Mouse (Mus musculus) left cerebral cortex, adult 2 months (tissue): ENCODE results near the gene Abcc8. TPM values are rescaled to one million over a fixed set of nuclear protein-coding genes. Genes with fewer than 3 reads are reported as not detected.

Experiments
- DNase-seq, 2 experiments: peaks; one replicate each; pipeline ENCODE4 v3.0.0; 2021 to 2022; ENCODE audit warnings: low spot score in 2 of 2, mixed read lengths in 1 of 2; ENCODE audit errors: extremely low spot score in 1 of 2
- H3K27ac ChIP-seq: fragments of 200-600 bp; 2 replicates; pipeline ENCODE4 v1.8.1; 2022
- H3K4me3 ChIP-seq: fragments of 200-600 bp; 2 replicates; pipeline ENCODE4 v1.8.1; 2022
- CTCF ChIP-seq: fragments of 200-600 bp; IDR thresholded peaks from 2 replicates; pipeline ENCODE4 v1.8.1; 2022; ENCODE audit warnings: antibody characterized with exemption, mild to moderate bottlenecking, moderate library complexity
- intact Hi-C: fragments of 180-260 bp; cut with DNase I; formaldehyde crosslinking; loops from one replicate; pipeline ENCODE4 v1.15.1; 2025
- long read RNA-seq, 2 experiments: library from polyadenylated mRNA; stranded (forward); transcript quantifications; one replicate each; pipeline ENCODE4 v2.0.0; 2021; ENCODE audit warnings: borderline mapping rate in 2 of 2
- total RNA-seq, 2 experiments: library from RNA; stranded (reverse); gene quantifications; 2 replicates each; pipeline ENCODE4 v1.2.3; 2021

The Abcc8 gene
- total RNA-seq = 10 to 100 TPM; 38.6 to 43.8 TPM
- long read RNA-seq, experiment 1, full-length matches to known transcripts = 1 of 46 reads
- long read RNA-seq, experiment 1, partial matches to known transcripts = 7 of 46 reads
- long read RNA-seq, experiment 1, other reads (novel, unspliced or antisense) = 38 of 46 reads
- long read RNA-seq, experiment 2, full-length matches to known transcripts = 3 of 46 reads
- long read RNA-seq, experiment 2, partial matches to known transcripts = 6 of 46 reads
- long read RNA-seq, experiment 2, other reads (novel, unspliced or antisense) = 37 of 46 reads

- Histone ChIP-seq H3K4me3 (peak within 1 kb of the TSS; percentile 59), H3K27ac (peak within 1 kb of the TSS; percentile 78)
- TF ChIP-seq CTCF = no peak
- intact Hi-C loops = loop anchor here (1.0 kb wide), 1 partner anchor 79 kb away; the partner anchor contains the start of gene Kcnj11
- peak; percentile 47 to 58 for DNase-seq
Measured at GRCm38 (mm10) chr7:46179431-46180275, at the start of gene Abcc8. Abcc8 (minus strand) TSS chr7:46180033.

DNA sequence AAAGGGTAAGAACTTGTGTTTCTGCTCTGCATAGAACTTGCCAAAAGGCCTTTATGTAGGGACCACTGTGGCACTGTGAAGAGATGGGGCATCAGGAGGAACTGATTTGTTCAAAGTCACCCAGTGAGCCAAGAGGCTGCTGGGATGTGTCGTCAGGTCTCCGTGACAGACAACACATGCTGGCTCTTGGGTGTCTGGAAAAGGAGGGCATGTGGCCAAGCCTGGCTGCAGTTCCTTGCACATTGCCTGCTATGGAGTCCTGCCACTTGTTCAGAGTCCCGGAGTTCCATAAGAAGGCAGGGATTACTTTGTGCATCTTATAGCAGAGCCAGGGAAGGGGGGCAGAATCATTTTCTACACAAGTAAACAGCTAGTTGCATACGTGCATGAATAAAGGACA, 47.1 kb upstream of the Abcc8 start:
- no peak for TF ChIP-seq CTCF
- H3K4me3 ChIP-seq = no peak overlapping the region
- intact Hi-C loops = loop anchor here (1.0 kb wide), 1 partner anchor 131 kb away; no protein-coding TSS in a partner anchor
- no peak for DNase-seq
- H3K27ac ChIP-seq = no peak overlapping the region

DNA sequence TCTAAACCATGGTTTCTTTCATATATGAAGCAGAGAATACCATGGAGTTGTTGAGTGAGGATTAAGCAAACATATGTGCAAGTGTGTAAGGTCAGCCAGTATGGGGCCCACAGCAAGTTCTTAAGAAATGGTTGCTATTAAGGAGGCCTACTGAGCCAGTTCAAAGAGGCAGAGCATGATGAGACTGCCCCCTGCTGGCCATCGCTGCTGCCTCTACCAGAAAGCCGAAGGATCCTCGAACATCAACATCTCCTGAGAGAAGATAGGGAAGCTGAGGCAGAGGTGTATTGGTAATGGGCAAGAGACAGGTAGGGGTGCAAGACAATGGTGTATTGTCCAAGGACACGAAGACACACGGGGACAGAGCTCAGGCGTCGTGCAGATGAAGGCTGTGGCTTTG, 46.4 kb upstream of the Abcc8 start:
- Histone ChIP-seq H3K27ac (no peak overlapping the region), H3K4me3 (no peak overlapping the region)
- TF ChIP-seq CTCF = peak; percentile 79
- peak; percentile 46 to 72 for DNase-seq
- intact Hi-C loops = loop anchor here (1.0 kb wide), 1 partner anchor 130 kb away; no protein-coding TSS in a partner anchor

DNA sequence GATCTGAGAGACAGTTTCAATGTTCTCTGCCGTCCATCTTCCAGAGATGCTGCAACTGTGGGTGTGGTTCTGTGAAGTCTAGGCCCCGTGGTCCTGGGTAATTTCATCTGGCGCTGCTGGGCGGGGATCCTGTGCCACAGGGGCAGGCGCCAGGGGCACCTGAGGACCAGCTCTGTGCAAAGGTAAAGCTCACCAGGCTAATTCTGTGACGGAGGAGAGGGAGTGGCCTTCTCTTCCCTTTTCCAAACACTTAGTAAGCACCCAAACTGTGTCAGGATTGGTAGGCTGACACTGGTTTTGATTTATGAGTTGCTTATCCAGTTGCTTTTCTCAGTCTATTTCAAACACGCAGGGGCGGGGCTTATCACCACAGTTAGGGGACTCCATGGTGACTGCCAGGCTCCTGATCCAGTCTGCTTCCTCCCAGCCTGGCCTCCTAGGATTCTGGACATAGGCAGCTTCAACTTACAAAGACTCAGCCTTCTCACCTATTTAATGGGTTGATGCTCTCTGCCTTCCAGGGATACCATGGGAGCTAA, 40.8 kb upstream of the Abcc8 start:
- no peak for TF ChIP-seq CTCF
- no peak overlapping the region for H3K27ac ChIP-seq
- intact Hi-C loops = no loop called here
- no peak for DNase-seq
- no peak overlapping the region for H3K4me3 ChIP-seq

DNA sequence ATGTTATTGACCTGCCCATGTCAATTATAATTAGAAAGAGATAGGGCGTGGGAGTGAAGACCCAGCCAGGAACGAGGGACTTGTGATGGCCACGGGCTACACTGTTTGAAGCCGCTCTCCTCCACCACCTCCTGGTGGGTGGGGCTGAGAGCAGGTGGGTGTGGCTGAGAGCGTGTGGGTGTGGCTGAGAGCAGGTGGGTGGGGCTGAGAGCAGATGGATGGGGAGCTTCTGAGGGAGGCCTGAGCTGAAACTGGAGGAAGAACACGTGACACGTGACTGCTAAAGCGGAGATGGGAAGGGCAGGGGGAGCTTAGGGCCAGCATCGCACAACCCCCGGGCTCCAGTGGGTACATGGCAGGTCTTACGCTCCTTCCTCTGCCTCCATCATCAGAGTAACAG, 38.6 kb upstream of the Abcc8 start:
- no peak for DNase-seq
- intact Hi-C loops = loop anchor here (10.0 kb wide), 1 partner anchor 364 kb away; no protein-coding TSS in a partner anchor
- no peak overlapping the region for H3K27ac ChIP-seq
- no peak overlapping the region for H3K4me3 ChIP-seq
- no peak for TF ChIP-seq CTCF

DNA sequence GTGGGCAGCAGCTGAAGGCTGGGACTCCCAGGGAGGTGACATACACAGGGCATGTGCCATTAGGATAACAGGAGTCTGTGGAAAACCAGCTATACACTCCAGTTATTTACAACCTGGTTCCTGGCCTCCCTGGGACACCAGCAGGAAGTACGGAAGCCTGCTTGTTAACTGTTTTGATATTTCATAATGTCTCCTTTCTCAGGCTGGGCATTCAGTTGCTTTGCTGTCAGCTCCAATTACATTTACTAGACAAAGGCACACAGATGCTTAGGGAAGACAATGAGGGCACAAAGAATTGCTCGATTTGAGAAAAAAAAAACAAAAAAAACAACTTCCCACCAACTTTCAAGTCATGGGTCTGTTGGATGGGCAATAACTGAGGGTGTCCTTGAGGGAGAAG, 36.6 kb upstream of the Abcc8 start:
- intact Hi-C loops = loop anchor here (10.0 kb wide), 1 partner anchor 362 kb away; no protein-coding TSS in a partner anchor
- TF ChIP-seq CTCF = no peak
- no peak for DNase-seq

GRCm38 (mm10) chr7:46210276-46210675, 30.4 kb upstream of the Abcc8 start:
- no peak overlapping the region for H3K4me3 ChIP-seq
- intact Hi-C loops = loop anchor here (10.0 kb wide), 1 partner anchor 355 kb away; no protein-coding TSS in a partner anchor
- no peak for TF ChIP-seq CTCF
- H3K27ac ChIP-seq = no peak overlapping the region
- no peak for DNase-seq

More for the DNA sequence above, 36.6 kb upstream of the Abcc8 start:
- H3K4me3 ChIP-seq = no peak overlapping the region
- H3K27ac ChIP-seq = no peak overlapping the region

DNA sequence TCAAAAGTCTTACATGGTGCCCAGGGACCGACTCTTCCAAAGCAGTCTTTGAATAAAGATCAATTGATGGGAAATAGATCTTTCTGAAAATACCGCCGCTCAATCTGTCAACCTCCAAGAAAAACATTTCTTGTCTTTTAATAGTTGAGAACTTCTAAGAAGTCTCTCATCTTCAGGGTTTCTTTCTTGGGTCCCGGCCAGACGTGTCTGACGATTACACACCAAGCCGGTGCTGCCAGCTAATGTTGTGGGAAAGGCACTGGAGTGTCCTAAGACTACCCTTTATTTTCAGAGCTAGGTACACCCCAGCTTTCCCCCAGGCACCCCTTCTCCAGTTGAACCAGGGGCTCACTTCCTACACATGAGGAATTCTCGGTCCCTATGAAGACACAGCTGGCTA, 28.3 kb upstream of the Abcc8 start:
- intact Hi-C loops = no loop called here
- no peak overlapping the region for H3K27ac ChIP-seq
- DNase-seq = no peak
- H3K4me3 ChIP-seq = no peak overlapping the region
- no peak for TF ChIP-seq CTCF

- Histone ChIP-seq H3K4me3 (no peak overlapping the region), H3K27ac (no peak overlapping the region)
- TF ChIP-seq CTCF = peak; percentile 19; the same call in 1 of the 2 replicates
- intact Hi-C loops = loop anchor here (1.0 kb wide), 1 partner anchor 108 kb away; no protein-coding TSS in a partner anchor
- DNase-seq = no peak
Measured at GRCm38 (mm10) chr7:46204775-46205174, 24.9 kb upstream of the Abcc8 start.

- peak; percentile 70 for TF ChIP-seq CTCF
- Histone ChIP-seq H3K4me3 (no peak overlapping the region), H3K27ac (no peak overlapping the region)
- intact Hi-C loops = loop anchor here (1.0 kb wide), 1 partner anchor 108 kb away; no protein-coding TSS in a partner anchor
- peak; percentile 45 to 65 for DNase-seq
Measured at GRCm38 (mm10) chr7:46204046-46204471, 24.2 kb upstream of the Abcc8 start.

DNA sequence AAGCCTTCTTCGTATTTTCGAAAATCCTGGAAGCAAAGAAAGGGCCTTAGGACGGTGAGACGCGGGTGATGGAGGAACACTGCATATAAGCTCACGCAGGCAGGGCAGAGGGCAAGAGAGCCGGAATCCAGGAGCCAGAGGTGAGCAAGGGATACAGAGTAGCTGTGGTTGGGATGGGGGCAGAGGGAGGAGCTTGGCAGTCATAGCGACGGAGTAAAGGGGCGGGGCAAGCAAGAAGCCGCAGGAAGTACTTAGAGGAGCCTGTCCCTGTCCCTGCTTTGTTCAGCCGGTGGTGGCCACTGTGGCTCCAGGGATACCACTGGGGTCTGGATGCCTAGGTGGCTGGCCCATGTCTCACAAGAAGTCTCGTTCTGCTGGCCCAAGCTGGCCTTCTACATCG, 21.8 kb upstream of the Abcc8 start:
- Histone ChIP-seq H3K27ac (no peak overlapping the region), H3K4me3 (no peak overlapping the region)
- intact Hi-C loops = no loop called here
- no peak for TF ChIP-seq CTCF
- DNase-seq = no peak

DNA sequence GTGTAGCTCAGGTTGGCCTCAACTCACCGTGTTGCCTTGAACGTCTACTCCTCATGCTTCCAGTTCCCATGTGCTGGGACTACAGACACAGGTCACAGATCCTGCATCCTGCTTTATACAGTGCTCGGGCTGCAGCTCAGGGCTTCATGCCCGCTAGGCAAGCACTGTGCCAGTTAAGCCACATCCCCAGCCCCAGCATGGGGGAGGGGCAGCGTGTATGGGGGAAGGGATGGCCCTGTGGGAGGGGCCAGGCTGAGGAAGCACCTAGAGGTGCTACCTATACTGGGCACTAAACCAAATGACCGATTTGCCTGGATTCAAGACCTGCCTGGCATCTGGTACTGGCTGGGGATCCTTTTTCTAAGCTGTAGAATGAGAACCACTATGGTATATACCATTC, 20.2 kb upstream of the Abcc8 start:
- DNase-seq = no peak
- TF ChIP-seq CTCF = no peak
- Histone ChIP-seq H3K27ac (no peak overlapping the region), H3K4me3 (no peak overlapping the region)
- intact Hi-C loops = no loop called here
